Mouse (Mus musculus) heart, adult 2 months (tissue): ENCODE data around the gene Homer1. TPM values are rescaled to one million over a fixed set of nuclear protein-coding genes. Genes with fewer than 3 reads are reported as not detected.

Experiments
- DNase-seq, 2 experiments: peaks; one replicate each; pipeline ENCODE4 v3.0.0; 2021
- H3K27ac ChIP-seq: fragments of 200-600 bp; 2 replicates; pipeline ENCODE4 v1.8.1; 2022
- H3K27me3 ChIP-seq: fragments of 200-500 bp; 2 replicates; pipeline ENCODE4 v1.6.1; 2012; ENCODE audit warnings: mild to moderate bottlenecking, low read length, inconsistent platforms, mixed read lengths; ENCODE audit not compliant: control insufficient read depth, insufficient read depth
- H3K36me3 ChIP-seq: fragments of 200-500 bp; 2 replicates; pipeline ENCODE4 v1.6.1; 2012; ENCODE audit warnings: low read length, inconsistent platforms; ENCODE audit not compliant: control insufficient read depth, insufficient read depth
- H3K4me1 ChIP-seq: fragments of 200-500 bp; 2 replicates; pipeline ENCODE4 v1.6.1; 2011; ENCODE audit warnings: low read length; ENCODE audit not compliant: control insufficient read depth, insufficient read depth
- H3K4me3 ChIP-seq: fragments of 200-600 bp; 2 replicates; pipeline ENCODE4 v1.8.1; 2022
- H3K79me2 ChIP-seq: fragments of 200-500 bp; replicated peaks from 2 replicates; pipeline ENCODE4 v1.6.1; 2012; ENCODE audit warnings: mild to moderate bottlenecking, inconsistent platforms, low read length, moderate library complexity, mixed read lengths; ENCODE audit not compliant: control insufficient read depth, insufficient read depth
- H3K9ac ChIP-seq: fragments of 200-500 bp; 2 replicates; pipeline ENCODE4 v1.6.1; 2012; ENCODE audit warnings: low read depth, mild to moderate bottlenecking, control low read depth, inconsistent platforms, low read length, mixed read lengths
- CTCF ChIP-seq: fragments of 200-600 bp; IDR thresholded peaks from 2 replicates; pipeline ENCODE4 v1.8.1; 2022; ENCODE audit warnings: antibody characterized with exemption, mild to moderate bottlenecking, moderate library complexity
- EP300 ChIP-seq: fragments of 200-500 bp; IDR thresholded peaks from 2 replicates; pipeline ENCODE4 v1.6.1; 2011; ENCODE audit warnings: low read depth, low read length, control low read depth; ENCODE audit not compliant: insufficient read depth
- POLR2A ChIP-seq: fragments of 200-500 bp; IDR thresholded peaks from 2 replicates; pipeline ENCODE4 v1.6.1; 2011; ENCODE audit warnings: mild to moderate bottlenecking, low read depth, low read length, control low read depth; ENCODE audit not compliant: insufficient read depth
- WGBS: fragments of 180-500 bp; shearing (Covaris S2); methylation state at CpG from one replicate; pipeline ENCODE4 v1.1.7; 2018; 5-methylcytosine and 5-hydroxymethylcytosine counted together
- intact Hi-C: fragments of 180-260 bp; cut with DNase I; formaldehyde crosslinking; loops from one replicate; pipeline ENCODE4 v1.15.1; 2025
- polyA plus RNA-seq: library from polyadenylated mRNA; depleted of rRNA; stranded (reverse); fragments of >200 nt; gene quantifications from 2 replicates; pipeline ENCODE4 v1.2.3, GENCODE M21; 2012
- total RNA-seq, 2 experiments: library from RNA; stranded (reverse); gene quantifications; 2 replicates each; pipeline ENCODE4 v1.2.3; 2021

The Homer1 gene
- total and polyA plus RNA-seq, 3 experiments: 6.6 to 64.0 (median 54.8) TPM

- no peak for TF ChIP-seq EP300
- TF ChIP-seq POLR2A: no peak
- no peak for TF ChIP-seq CTCF
- Histone ChIP-seq H3K4me1 (no peaks in the 10 kb centered on the region), H3K27me3 (no peaks in the 10 kb centered on the region), H3K27ac (no peak overlapping the region), H3K9ac (no peak overlapping the region), H3K79me2 (no peaks in the 10 kb centered on the region), H3K4me3 (no peak overlapping the region), H3K36me3 (no peaks in the 10 kb centered on the region)
- no peak for DNase-seq
- WGBS: 68% methylated on average over 4 of the region's 4 CpGs
- intact Hi-C loops: no loop called here
Measured at GRCm38 (mm10) chr13:93410343-93410742, 110.9 kb downstream of the Homer1 start.

GRCm38 (mm10) chr13:93415055-93415454 is 115.6 kb downstream of the Homer1 start:
- H3K4me3 ChIP-seq: no peak overlapping the region
- H3K36me3 ChIP-seq: no peaks in the 10 kb centered on the region
- no peaks in the 10 kb centered on the region for H3K79me2 ChIP-seq
- no peak overlapping the region for H3K27ac ChIP-seq
- intact Hi-C loops: no loop called here
- H3K9ac ChIP-seq: no peak overlapping the region
- no peaks in the 10 kb centered on the region for H3K4me1 ChIP-seq
- H3K27me3 ChIP-seq: no peaks in the 10 kb centered on the region
- no peak for DNase-seq
- WGBS: 73% methylated on average over 5 of the region's 5 CpGs
- TF ChIP-seq POLR2A (no peak), EP300 (no peak), CTCF (no peak)

- DNase-seq: no peak
- TF ChIP-seq EP300 (no peak), POLR2A (no peak), CTCF (no peak)
- Histone ChIP-seq H3K27ac (no peak overlapping the region), H3K36me3 (no peaks in the 10 kb centered on the region), H3K9ac (no peak overlapping the region), H3K79me2 (no peaks in the 10 kb centered on the region), H3K27me3 (no peaks in the 10 kb centered on the region), H3K4me1 (no peaks in the 10 kb centered on the region), H3K4me3 (no peak overlapping the region)
- intact Hi-C loops: no loop called here
- WGBS: 60% methylated on average over 2 of the region's 2 CpGs
Measured at GRCm38 (mm10) chr13:93418292-93418691, 118.9 kb downstream of the Homer1 start.

- WGBS: 76% methylated on average over 2 of the region's 2 CpGs
- TF ChIP-seq EP300 (no peak), POLR2A (no peak), CTCF (no peak)
- Histone ChIP-seq H3K4me3 (no peak overlapping the region), H3K27ac (no peak overlapping the region), H3K9ac (no peak overlapping the region), H3K79me2 (no peaks in the 10 kb centered on the region), H3K36me3 (no peaks in the 10 kb centered on the region), H3K27me3 (no peaks in the 10 kb centered on the region), H3K4me1 (no peaks in the 10 kb centered on the region)
- intact Hi-C loops: no loop called here
- DNase-seq: no peak
Measured at GRCm38 (mm10) chr13:93419779-93420178, 120.3 kb downstream of the Homer1 start.

GRCm38 (mm10) chr13:93423224-93423623 is 123.8 kb downstream of the Homer1 start:
- H3K4me1 ChIP-seq: no peaks in the 10 kb centered on the region
- H3K9ac ChIP-seq: no peak overlapping the region
- H3K79me2 ChIP-seq: no peaks in the 10 kb centered on the region
- intact Hi-C loops: no loop called here
- no peak overlapping the region for H3K4me3 ChIP-seq
- no peak overlapping the region for H3K27ac ChIP-seq
- H3K27me3 ChIP-seq: no peaks in the 10 kb centered on the region
- no peak for DNase-seq
- TF ChIP-seq POLR2A: no peak
- TF ChIP-seq CTCF: no peak
- no peak for TF ChIP-seq EP300
- H3K36me3 ChIP-seq: no peaks in the 10 kb centered on the region
- 93% methylated on average over 2 of the region's 2 CpGs for WGBS

- WGBS: 67% methylated on average over 5 of the region's 5 CpGs
- Histone ChIP-seq H3K9ac (no peak overlapping the region), H3K4me3 (no peak overlapping the region), H3K79me2 (no peaks in the 10 kb centered on the region), H3K27ac (no peak overlapping the region), H3K27me3 (no peaks in the 10 kb centered on the region), H3K36me3 (peaks cover 5% of the 10 kb centered on the region), H3K4me1 (no peaks in the 10 kb centered on the region)
- no peak for DNase-seq
- intact Hi-C loops: no loop called here
- TF ChIP-seq CTCF (no peak), EP300 (no peak), POLR2A (no peak)
Measured at GRCm38 (mm10) chr13:93427920-93428876, 128.8 kb downstream of the Homer1 start.
